Mouse (Mus musculus) small intestine, adult 2 months (tissue): ENCODE results near the gene Apoh.

ENCODE experiments used
- CTCF ChIP-seq: fragments of 200-500 bp; IDR thresholded peaks from 2 replicates; pipeline ENCODE4 v1.5.1; 2012; ENCODE audit warnings: low read depth, mild to moderate bottlenecking, control low read depth, inconsistent platforms, low read length, moderate library complexity, mixed read lengths; ENCODE audit not compliant: insufficient replicate concordance, insufficient read length; ENCODE audit errors: extremely low read depth
- POLR2A ChIP-seq: fragments of 200-500 bp; IDR thresholded peaks from 2 replicates; pipeline ENCODE4 v1.6.1; 2012; ENCODE audit warnings: low read depth, mild to moderate bottlenecking, control low read depth, inconsistent platforms, low read length, moderate library complexity

DNA sequence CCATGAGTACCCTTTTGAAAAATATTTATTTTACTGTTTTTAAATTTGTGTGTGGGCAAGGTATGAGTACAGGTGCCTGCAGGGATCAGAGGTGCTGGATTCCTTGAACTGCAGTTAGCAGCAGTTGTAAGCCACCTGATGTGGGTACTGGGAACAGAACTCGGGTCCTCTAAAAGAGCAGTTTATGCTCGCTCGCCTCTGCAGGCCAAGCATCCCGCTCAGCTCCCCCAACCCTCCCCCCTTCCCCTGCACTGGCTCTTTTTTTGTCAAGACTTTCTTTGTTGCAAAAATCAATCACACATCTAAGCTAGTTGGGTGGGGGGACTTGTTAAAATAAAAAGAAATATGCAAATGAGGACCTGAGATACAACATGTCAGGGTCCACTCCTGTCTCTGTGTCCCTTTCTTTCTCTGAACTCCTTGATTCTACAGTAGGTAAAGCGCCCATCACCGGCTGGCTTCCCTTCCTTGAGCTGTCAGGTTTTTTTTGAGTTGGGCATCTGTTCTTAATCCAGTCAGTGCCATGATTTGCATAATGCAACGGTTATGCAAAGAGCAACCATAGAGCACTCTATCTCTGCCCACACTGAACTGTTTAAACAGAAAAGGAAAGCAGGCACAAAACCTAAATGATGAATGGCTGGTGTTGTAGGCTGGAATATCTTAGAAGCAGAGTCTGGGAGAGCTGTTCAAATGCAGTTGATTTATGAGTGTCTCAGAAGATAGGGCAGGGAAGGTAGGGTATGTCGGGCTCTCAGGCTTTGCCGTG lies 66.9 kb downstream of the Apoh start:
- TF ChIP-seq POLR2A (no peak), CTCF (no peak)
